Comparison of ENCODE assay signal across 9 mouse cellular contexts in the genomic region with DNA sequence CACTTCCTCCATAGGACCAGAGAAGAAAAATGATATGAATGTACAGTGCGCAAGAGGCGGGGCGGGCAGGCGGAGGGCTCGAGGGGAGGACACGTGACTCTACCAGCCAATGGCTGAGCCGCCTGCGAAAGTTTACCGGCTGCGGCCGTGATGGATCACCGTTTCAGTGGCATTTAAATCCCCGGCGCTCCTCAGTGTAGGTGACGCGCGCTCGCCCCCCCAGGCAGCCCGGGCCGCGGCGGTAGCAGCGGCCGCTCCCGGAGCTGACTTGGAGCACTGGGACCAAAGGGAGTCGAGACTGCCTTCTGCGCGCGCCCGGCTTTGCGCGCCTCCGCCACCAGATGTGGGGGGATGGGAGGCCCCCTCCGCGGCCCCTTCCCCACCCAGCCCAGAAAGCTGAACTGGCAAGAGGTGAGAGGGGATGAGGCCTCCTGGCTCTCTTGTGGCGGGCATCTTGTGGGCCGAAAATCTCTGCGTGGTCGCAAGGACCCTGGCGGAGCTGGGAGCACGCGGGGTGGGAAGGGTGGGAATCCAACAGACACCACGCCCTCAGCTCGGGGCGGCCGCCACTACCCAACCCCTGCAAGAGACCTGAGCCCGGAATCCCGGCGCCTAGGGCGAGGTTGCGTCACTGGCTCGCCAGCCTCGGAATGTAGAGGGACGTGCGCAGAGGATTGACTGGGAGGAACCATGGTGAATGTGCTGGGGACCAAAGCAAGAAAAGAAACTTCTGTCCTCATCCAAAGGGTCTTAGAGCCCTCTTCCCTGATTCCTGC. TPM values are rescaled to one million over a fixed set of nuclear protein-coding genes. Genes with fewer than 3 reads are reported as not detected.
DNase-seq lines count a peak whose midpoint lies in the region; ATAC-seq and TF ChIP-seq lines count a peak whose summit lies in the region.
"Had no signal": no experiment of that assay in that cellular context is flagged by ENCODE, and none has a peak within 500 bp of the region (broad histone marks: within the 10 kb centered on the region; RNA-seq: fewer than 3 reads in every experiment).

Gene Hoxa1, minus strand, starts transcription at position 42 of the 776 bp plus-strand sequence.

- peak within 1 kb of the TSS; percentile 61 for H3K9ac ChIP-seq in embryonic facial prominence, embryonic 14.5 days (ENCODE audit: low read depth, low read length)
- peak within 1 kb of the TSS; percentile 56 for H3K9ac ChIP-seq in heart, embryonic 16.5 days (ENCODE audit: low read length)

- no peak within 1 kb of the TSS for H3K27ac ChIP-seq in layer of hippocampus, adult 2 months
- no peak within 1 kb of the TSS; the same call in 1 of the 2 replicates for H3K27ac ChIP-seq in embryonic facial prominence, embryonic 14.5 days (replicated peaks; ENCODE audit: low read depth, low read length)
- peak within 1 kb of the TSS; percentile 53 for H3K27ac ChIP-seq in heart, embryonic 16.5 days (ENCODE audit: low read length)

- peaks cover 7% of the 10 kb centered on the region; the same call in 1 of the 2 replicates for H3K4me1 ChIP-seq in embryonic facial prominence, embryonic 14.5 days (ENCODE audit: control insufficient read depth, insufficient read depth, low read length)
- peaks cover 10% of the 10 kb centered on the region for H3K4me1 ChIP-seq in heart, embryonic 16.5 days (ENCODE audit: control insufficient read depth, insufficient read depth, low read length)

- peak; percentile 82 for ATAC-seq in embryonic facial prominence, embryonic 14.5 days (ENCODE audit: low read depth)
- peak; percentile 83 for ATAC-seq in heart, embryonic 16.5 days (replicated peaks; ENCODE audit: extremely low read depth, insufficient read depth, low FRiP score)
- ATAC-seq in megakaryocyte progenitor cell, adult 5-6 weeks (replicated peaks; ENCODE audit: poor library complexity) = peak; percentile 91

- no peaks in the 10 kb centered on the region for H3K36me3 ChIP-seq in embryonic facial prominence, embryonic 14.5 days (ENCODE audit: control insufficient read depth, insufficient read depth, low read length)
- no peaks in the 10 kb centered on the region for H3K36me3 ChIP-seq in heart, embryonic 16.5 days (ENCODE audit: control insufficient read depth, insufficient read depth)
- no peaks in the 10 kb centered on the region for H3K36me3 ChIP-seq in splenic B cell, adult 2 months (ENCODE audit: control insufficient read depth, insufficient read depth, low read length, poor library complexity, severe bottlenecking)

- no peak for DNase-seq in layer of hippocampus, adult 2 months (ENCODE audit: low spot score in 2 of 2)
- no peak for DNase-seq in layer of hippocampus, adult 11-12 months (ENCODE audit: low spot score)
- peak; percentile 86 for DNase-seq in embryonic facial prominence, embryonic 14.5 days (ENCODE audit: low spot score)
- peak; percentile 91 to 96 for DNase-seq in kidney, postnatal 25 days
- peak; percentile 59 for DNase-seq in splenic B cell, adult 2 months (ENCODE audit: low read depth, low spot score)
- DNase-seq in frontal cortex, postnatal 36 days (ENCODE audit: low spot score in 2 of 2) = no peak

- no peaks in the 10 kb centered on the region for H3K9me3 ChIP-seq in embryonic facial prominence, embryonic 14.5 days (ENCODE audit: control insufficient read depth, low read length)
- H3K9me3 ChIP-seq in heart, embryonic 16.5 days (replicated peaks; ENCODE audit: control insufficient read depth, low read length) = no peaks in the 10 kb centered on the region

- TF ChIP-seq CTCF in layer of hippocampus, adult 2 months (conservative IDR thresholded peaks at IDR 0.05) = no peak

- peak within 1 kb of the TSS; percentile 43 for H3K4me3 ChIP-seq in layer of hippocampus, adult 2 months
- peak within 1 kb of the TSS; percentile 62 for H3K4me3 ChIP-seq in embryonic facial prominence, embryonic 14.5 days (ENCODE audit: low read depth, low read length)
- peak within 1 kb of the TSS; percentile 74 for H3K4me3 ChIP-seq in heart, embryonic 16.5 days (ENCODE audit: low read length)

- peak within 1 kb of the TSS; percentile 99 for H3K4me2 ChIP-seq in embryonic facial prominence, embryonic 14.5 days (ENCODE audit: low read depth, low read length)
- peak within 1 kb of the TSS; percentile 76 for H3K4me2 ChIP-seq in heart, embryonic 16.5 days (ENCODE audit: low read depth, low read length)

- peaks cover 98% of the 10 kb centered on the region for H3K27me3 ChIP-seq in embryonic facial prominence, embryonic 14.5 days (replicated peaks; ENCODE audit: control insufficient read depth, insufficient read depth, low read length)
- peaks cover 89% of the 10 kb centered on the region for H3K27me3 ChIP-seq in heart, embryonic 16.5 days (ENCODE audit: control insufficient read depth, insufficient read depth, low read length)
- H3K27me3 ChIP-seq in splenic B cell, adult 2 months (ENCODE audit: control insufficient read depth, insufficient read depth, low read length, poor library complexity, severe bottlenecking) = peaks cover 9% of the 10 kb centered on the region

- under 1% methylated on average over 34 of the region's 55 CpGs for WGBS in embryonic facial prominence, embryonic 14.5 days
- WGBS in heart, embryonic 16.5 days = under 1% methylated on average over 55 of the region's 55 CpGs

RNA-seq across cellular contexts. Expression of gene Hoxa1, which starts in this region (rescaled TPM):
- not detected for total RNA-seq in layer of hippocampus, adult 2 months (2021)
- 1.4 and 1.7 TPM in 2 replicates for polyA plus RNA-seq in embryonic facial prominence, embryonic 14.5 days (2014; fragmentation: Nextera tagmentation; extraction: Ambion mirVana)
- polyA plus RNA-seq in heart, embryonic 16.5 days (2015; fragmentation: Nextera tagmentation; extraction: Ambion mirVana) = 0.44 and 0.68 TPM in 2 replicates
- total RNA-seq in megakaryocyte progenitor cell, adult 5-6 weeks (2015) = 0.15 and 0.17 TPM in 2 replicates
- 0.10 TPM in 1 of 2 replicates, not detected in the other for total RNA-seq in megakaryocyte progenitor cell, adult 5-6 weeks (2017)
- total RNA-seq: MEL had no signal

Comparison
In these comparisons a context has a peak if more than half of its experiments do, and no peak if none do; other contexts are left out.
1. Peak in ATAC-seq, H3K4me3 ChIP-seq, H3K27ac ChIP-seq, H3K9ac ChIP-seq and H3K4me2 ChIP-seq in heart, embryonic 16.5 days; RNA of the gene not detected or under 1 TPM.
2. Peak in ATAC-seq in megakaryocyte progenitor cell, adult 5-6 weeks; RNA of the gene not detected or under 1 TPM.
3. DNase-seq: peak in embryonic facial prominence, embryonic 14.5 days (single experiment), kidney, postnatal 25 days (2 of 2) and splenic B cell, adult 2 months (single experiment); none in layer of hippocampus, adult 2 months (0 of 2), layer of hippocampus, adult 11-12 months (single experiment) and frontal cortex, postnatal 36 days (0 of 2).
4. Peak in every context shown above with its lines, with median percentiles within 50 percentile points of each other: H3K4me3 ChIP-seq and ATAC-seq.